ENCODE assay signal across 11 mouse cellular contexts in genomic region chr2:71744320-71744719, GRCm38 (mm10). TPM values are rescaled to one million over a fixed set of nuclear protein-coding genes. Genes with fewer than 3 reads are reported as not detected.
A peak's percentile ranks its signal among the peaks of the same experiment; 100 is the strongest.
DNase-seq lines count a peak whose midpoint lies in the region; ATAC-seq lines count a peak whose summit lies in the region.
"Had no signal": no experiment of that assay in that cellular context is flagged by ENCODE, and none has a peak within 500 bp of the region (broad histone marks: within the 10 kb centered on the region; RNA-seq: fewer than 3 reads in every experiment).

No protein-coding gene starts in this region.

- H3K27ac ChIP-seq in forebrain, embryonic 11.5 days (ENCODE audit: low read depth, low read length), result 0 out of 2 replicates have a peak overlapping the region, but pooled peaks have one; percentile 27
- no peak overlapping the region for H3K27ac ChIP-seq in forebrain, embryonic 15.5 days (replicated peaks)
- H3K27ac ChIP-seq in kidney, embryonic 14.5 days (ENCODE audit: low read depth, low read length), result peak overlapping the region; percentile 38; the same call in 1 of the 2 replicates
- H3K27ac ChIP-seq in midbrain, embryonic 12.5 days (replicated peaks), result no peak overlapping the region
- no peak overlapping the region for H3K27ac ChIP-seq in midbrain, embryonic 13.5 days
- H3K27ac ChIP-seq: hindbrain, postnatal 0 days had no signal

- no peaks in the 10 kb centered on the region for H3K27me3 ChIP-seq in forebrain, embryonic 11.5 days (ENCODE audit: control insufficient read depth, insufficient read depth, low read length)
- no peaks in the 10 kb centered on the region for H3K27me3 ChIP-seq in forebrain, embryonic 15.5 days
- no peaks in the 10 kb centered on the region for H3K27me3 ChIP-seq in kidney, embryonic 14.5 days (ENCODE audit: control insufficient read depth, insufficient read depth, low read length)
- H3K27me3 ChIP-seq in midbrain, embryonic 12.5 days, result peaks cover 26% of the 10 kb centered on the region
- H3K27me3 ChIP-seq in midbrain, embryonic 13.5 days, result peaks cover 8% of the 10 kb centered on the region

- H3K4me3 ChIP-seq in forebrain, embryonic 11.5 days (ENCODE audit: low read depth, low read length), result no peak overlapping the region
- no peak overlapping the region for H3K4me3 ChIP-seq in forebrain, embryonic 15.5 days
- no peak overlapping the region for H3K4me3 ChIP-seq in kidney, embryonic 14.5 days (ENCODE audit: low read length)
- H3K4me3 ChIP-seq in midbrain, embryonic 12.5 days, result no peak overlapping the region
- no peak overlapping the region for H3K4me3 ChIP-seq in midbrain, embryonic 13.5 days (replicated peaks)

- no peak for DNase-seq in forebrain, embryonic 11.5 days (ENCODE audit: low spot score)
- DNase-seq in kidney, adult 11 months, result no peak
- no peak for DNase-seq in right cerebral cortex, postnatal 36 days (ENCODE audit: low spot score in 2 of 2)
- DNase-seq: cerebellum, adult 18-20 months; thymus, postnatal 14 days had no signal

- H3K9me3 ChIP-seq in forebrain, embryonic 11.5 days (ENCODE audit: control insufficient read depth, low read length), result no peaks in the 10 kb centered on the region
- no peaks in the 10 kb centered on the region for H3K9me3 ChIP-seq in forebrain, embryonic 15.5 days
- H3K9me3 ChIP-seq in kidney, embryonic 14.5 days (ENCODE audit: control insufficient read depth, low read length), result no peaks in the 10 kb centered on the region
- no peaks in the 10 kb centered on the region for H3K9me3 ChIP-seq in midbrain, embryonic 12.5 days
- no peaks in the 10 kb centered on the region for H3K9me3 ChIP-seq in midbrain, embryonic 13.5 days

- no peaks in the 10 kb centered on the region for H3K36me3 ChIP-seq in forebrain, embryonic 11.5 days (ENCODE audit: control insufficient read depth, insufficient read depth, low read length)
- H3K36me3 ChIP-seq in forebrain, embryonic 15.5 days, result no peaks in the 10 kb centered on the region
- H3K36me3 ChIP-seq in kidney, embryonic 14.5 days (ENCODE audit: control insufficient read depth, insufficient read depth, low read length), result no peaks in the 10 kb centered on the region
- no peaks in the 10 kb centered on the region for H3K36me3 ChIP-seq in midbrain, embryonic 12.5 days
- H3K36me3 ChIP-seq in midbrain, embryonic 13.5 days, result no peaks in the 10 kb centered on the region

- no peak overlapping the region; the same call in 1 of the 2 replicates for H3K9ac ChIP-seq in forebrain, embryonic 11.5 days (ENCODE audit: low read length)
- H3K9ac ChIP-seq in forebrain, embryonic 15.5 days (replicated peaks), result no peak overlapping the region
- no peak overlapping the region for H3K9ac ChIP-seq in kidney, embryonic 14.5 days (ENCODE audit: low read depth, low read length)
- no peak overlapping the region for H3K9ac ChIP-seq in midbrain, embryonic 12.5 days (replicated peaks)
- no peak overlapping the region for H3K9ac ChIP-seq in midbrain, embryonic 13.5 days (replicated peaks)

- H3K4me2 ChIP-seq in forebrain, embryonic 11.5 days (ENCODE audit: low read depth, low read length, severe bottlenecking), result peak overlapping the region; percentile 18; the same call in 1 of the 2 replicates
- H3K4me2 ChIP-seq in forebrain, embryonic 15.5 days (replicated peaks), result no peak overlapping the region
- no peak overlapping the region for H3K4me2 ChIP-seq in kidney, embryonic 14.5 days (replicated peaks; ENCODE audit: low read depth, low read length)
- 0 out of 2 replicates have a peak overlapping the region, but pooled peaks have one; percentile 31 for H3K4me2 ChIP-seq in midbrain, embryonic 12.5 days (replicated peaks)
- no peak overlapping the region for H3K4me2 ChIP-seq in midbrain, embryonic 13.5 days (replicated peaks)

- WGBS in forebrain, embryonic 11.5 days, result 14% methylated on average over 9 of the region's 9 CpGs
- WGBS in forebrain, embryonic 15.5 days, result 27% methylated on average over 9 of the region's 9 CpGs
- WGBS in kidney, embryonic 14.5 days, result 26% methylated on average over 9 of the region's 9 CpGs
- WGBS in midbrain, embryonic 12.5 days, result 15% methylated on average over 9 of the region's 9 CpGs
- WGBS in midbrain, embryonic 13.5 days, result 12% methylated on average over 9 of the region's 9 CpGs

- ATAC-seq in forebrain, embryonic 11.5 days (replicated peaks; ENCODE audit: low FRiP score), result no peak
- no peak for ATAC-seq in forebrain, embryonic 15.5 days (replicated peaks)
- ATAC-seq in kidney, embryonic 14.5 days (ENCODE audit: low FRiP score, low TSS enrichment), result no peak
- ATAC-seq in midbrain, embryonic 12.5 days (ENCODE audit: low FRiP score, low read depth), result no peak
- no peak for ATAC-seq in midbrain, embryonic 13.5 days
- no peak for ATAC-seq in granulocyte monocyte progenitor cell, adult 5-6 weeks (replicated peaks; ENCODE audit: poor library complexity, severe bottlenecking)
- ATAC-seq: hindbrain, postnatal 0 days had no signal

- H3K4me1 ChIP-seq in forebrain, embryonic 11.5 days (replicated peaks; ENCODE audit: control insufficient read depth, insufficient read depth, low read length), result peaks cover 12% of the 10 kb centered on the region; the same call in 1 of the 2 replicates
- peaks cover 31% of the 10 kb centered on the region for H3K4me1 ChIP-seq in forebrain, embryonic 15.5 days
- peaks cover 26% of the 10 kb centered on the region for H3K4me1 ChIP-seq in kidney, embryonic 14.5 days (ENCODE audit: control insufficient read depth, insufficient read depth, low read length)
- peaks cover 41% of the 10 kb centered on the region for H3K4me1 ChIP-seq in midbrain, embryonic 12.5 days
- peaks cover 34% of the 10 kb centered on the region for H3K4me1 ChIP-seq in midbrain, embryonic 13.5 days (replicated peaks)

RNA-seq across cellular contexts. Expression of gene Itga6, which starts 1.1 kb away (rescaled TPM):
- polyA plus RNA-seq in forebrain, embryonic 11.5 days (2014; fragmentation: Nextera tagmentation; extraction: Ambion mirVana), result 54.2 and 59.5 TPM in 2 replicates
- 25.7 TPM in 2 replicates for polyA plus RNA-seq in forebrain, embryonic 15.5 days (2015; fragmentation: Nextera tagmentation; extraction: Ambion mirVana)
- polyA plus RNA-seq in kidney, embryonic 14.5 days (2014; fragmentation: Nextera tagmentation; extraction: Ambion mirVana), result 65.6 and 95.8 TPM in 2 replicates
- polyA plus RNA-seq in midbrain, embryonic 12.5 days (2016; fragmentation: Nextera tagmentation; extraction: Ambion mirVana), result 23.2 and 26.5 TPM in 2 replicates
- 17.6 and 19.6 TPM in 2 replicates for polyA plus RNA-seq in midbrain, embryonic 13.5 days (2015; fragmentation: Nextera tagmentation; extraction: Ambion mirVana)
- total RNA-seq in granulocyte monocyte progenitor cell, adult 5-6 weeks (2014; fragmentation: Nextera tagmentation), result 32.9 and 48.6 TPM in 2 replicates
- total RNA-seq in granulocyte monocyte progenitor cell, adult 5-6 weeks (2017), result 46.9 and 59.7 TPM in 2 replicates

Comparison
In these comparisons a context has a peak if more than half of its experiments do, and no peak if none do; other contexts are left out.
1. H3K27ac ChIP-seq: peak in forebrain, embryonic 11.5 days (single experiment) and kidney, embryonic 14.5 days (single experiment); none in forebrain, embryonic 15.5 days (single experiment), midbrain, embryonic 12.5 days (single experiment) and midbrain, embryonic 13.5 days (single experiment).
2. H3K4me2 ChIP-seq: peak in forebrain, embryonic 11.5 days (single experiment) and midbrain, embryonic 12.5 days (single experiment); none in forebrain, embryonic 15.5 days (single experiment), kidney, embryonic 14.5 days (single experiment) and midbrain, embryonic 13.5 days (single experiment).